Mouse (Mus musculus) heart, embryonic 15.5 days (tissue): ENCODE data around the gene Tmem117. TPM values are rescaled to one million over a fixed set of nuclear protein-coding genes. Genes with fewer than 3 reads are reported as not detected.

Experiments used
- ATAC-seq: fragments of 200-750 bp; cut with Nextera tagmentation; replicated peaks from 2 replicates; pipeline ENCODE4 v1.8.0; 2017; ENCODE audit warnings: low read depth, moderate TSS enrichment; ENCODE audit not compliant: insufficient number of reproducible peaks, insufficient read depth, low FRiP score
- H3K27ac ChIP-seq: fragments of 300-500 bp; sonication (generic); 2 replicates; pipeline ENCODE4 v1.5.1; 2015; ENCODE audit warnings: mild to moderate bottlenecking, inconsistent platforms
- H3K27me3 ChIP-seq: fragments of 300-500 bp; sonication (generic); 2 replicates; pipeline ENCODE4 v1.6.1; 2015; ENCODE audit warnings: inconsistent platforms
- H3K36me3 ChIP-seq: fragments of 300-500 bp; sonication (generic); 2 replicates; pipeline ENCODE4 v1.6.1; 2015; ENCODE audit warnings: mild to moderate bottlenecking, inconsistent platforms
- H3K4me1 ChIP-seq: fragments of 300-500 bp; sonication (generic); replicated peaks from 2 replicates; pipeline ENCODE4 v1.6.1; 2015; ENCODE audit warnings: inconsistent platforms
- H3K4me2 ChIP-seq: fragments of 300-500 bp; sonication (generic); 2 replicates; pipeline ENCODE4 v1.6.1; 2015; ENCODE audit warnings: inconsistent platforms, mild to moderate bottlenecking, moderate library complexity
- H3K4me3 ChIP-seq: fragments of 300-500 bp; sonication (generic); 2 replicates; pipeline ENCODE4 v1.5.1; 2015; ENCODE audit warnings: mild to moderate bottlenecking, inconsistent platforms
- H3K9ac ChIP-seq: fragments of 300-500 bp; sonication (generic); 2 replicates; pipeline ENCODE4 v1.6.1; 2015; ENCODE audit warnings: mild to moderate bottlenecking, inconsistent platforms
- H3K9me3 ChIP-seq: fragments of 300-500 bp; sonication (generic); replicated peaks from 2 replicates; pipeline ENCODE4 v1.6.1; 2016; ENCODE audit warnings: inconsistent platforms
- WGBS: fragments of 180-500 bp; shearing (Covaris S2); methylation state at CpG from one replicate; pipeline ENCODE4 v1.1.7; 2015; ENCODE audit warnings: mixed read lengths; 5-methylcytosine and 5-hydroxymethylcytosine counted together
- polyA plus RNA-seq: library from polyadenylated mRNA; unstranded; fragments of >200 nt; fragmentation: Nextera tagmentation; extraction: Ambion mirVana; gene quantifications from 2 replicates; pipeline ENCODE4 v1.2.1, GENCODE M21; 2015

The Tmem117 gene
- polyA plus RNA-seq, 1 experiment from 2014 or later = 2.0 TPM

DNA sequence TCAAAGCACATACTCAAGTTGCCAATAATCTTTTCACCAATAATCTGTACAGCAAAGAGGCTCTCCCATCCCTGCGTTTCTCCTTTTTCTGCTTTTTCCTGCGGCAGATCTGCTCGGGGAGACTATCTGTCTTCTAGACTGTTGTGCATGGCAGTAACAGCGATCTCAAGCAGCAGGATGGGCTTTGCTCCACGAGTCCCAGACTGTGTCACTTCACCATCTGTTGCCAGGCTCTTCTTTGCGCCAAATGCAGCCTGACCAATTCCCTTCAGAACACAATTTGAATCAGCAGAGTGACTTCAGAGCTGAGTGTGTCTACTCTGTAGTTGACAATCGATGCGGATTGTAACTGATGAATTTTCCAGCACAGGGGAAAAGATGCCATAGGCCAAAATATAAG, 415.0 kb downstream of the Tmem117 start:
- no peak for ATAC-seq
- WGBS = 78% methylated on average over 8 of the region's 8 CpGs

DNA sequence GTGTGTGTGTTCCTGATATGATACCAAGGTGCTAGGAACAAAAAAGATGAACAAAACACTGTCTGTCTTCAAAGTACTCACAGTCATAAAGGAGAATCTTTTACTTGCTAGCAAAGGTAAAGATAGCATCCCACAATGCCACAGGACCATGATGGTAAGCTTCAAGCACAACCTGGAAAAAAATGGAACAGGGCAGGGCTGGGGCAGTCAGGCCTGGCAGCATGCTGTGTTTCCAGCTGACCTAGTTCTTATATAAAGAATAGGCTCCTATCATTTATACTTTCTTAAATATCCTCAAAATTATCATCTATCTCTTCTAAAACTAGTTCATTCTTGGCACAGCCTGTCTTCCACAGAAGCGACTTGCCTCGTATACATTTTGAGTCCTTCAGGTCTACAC, 418.5 kb downstream of the Tmem117 start:
- 86% methylated on average over 2 of the region's 2 CpGs for WGBS
- H3K36me3 ChIP-seq = no peaks in the 10 kb centered on the region
- H3K4me3 ChIP-seq = no peak overlapping the region
- H3K27me3 ChIP-seq = no peaks in the 10 kb centered on the region
- H3K4me1 ChIP-seq = no peaks in the 10 kb centered on the region
- H3K9me3 ChIP-seq = no peaks in the 10 kb centered on the region
- ATAC-seq = no peak
- H3K27ac ChIP-seq = no peak overlapping the region
- no peak overlapping the region for H3K9ac ChIP-seq
- H3K4me2 ChIP-seq = no peak overlapping the region

More for the DNA sequence above, 415.0 kb downstream of the Tmem117 start:
- Histone ChIP-seq H3K9me3 (no peaks in the 10 kb centered on the region), H3K27ac (no peak overlapping the region), H3K36me3 (no peaks in the 10 kb centered on the region), H3K4me1 (no peaks in the 10 kb centered on the region), H3K27me3 (no peaks in the 10 kb centered on the region), H3K4me3 (no peak overlapping the region), H3K9ac (no peak overlapping the region), H3K4me2 (no peak overlapping the region)

DNA sequence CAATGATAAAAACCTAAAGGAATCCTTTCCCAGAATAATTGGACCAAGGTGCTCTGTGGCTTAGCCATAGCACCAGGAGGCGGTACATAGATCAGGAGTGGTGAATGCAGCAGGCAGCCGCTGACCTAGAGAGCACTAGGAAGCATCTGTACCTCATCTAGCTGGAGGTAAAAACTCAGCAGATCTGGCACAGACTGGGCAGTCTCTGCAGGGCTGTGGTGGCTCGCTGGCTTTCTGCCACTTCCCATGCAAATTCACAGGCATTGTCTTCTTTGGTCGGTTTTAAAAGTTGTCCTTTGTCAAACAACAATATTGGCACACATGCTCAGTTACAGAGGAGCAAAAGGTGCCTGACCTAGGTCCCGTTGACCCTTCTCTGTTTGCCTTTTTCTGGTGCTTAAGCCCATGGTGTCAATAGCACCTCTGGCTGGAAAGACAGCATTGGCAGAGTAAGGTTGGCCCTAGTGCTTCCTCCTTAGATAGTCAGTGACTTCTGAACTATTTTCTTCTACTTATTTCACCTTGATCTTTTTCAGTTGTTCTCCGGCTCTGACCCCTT, 420.2 kb downstream of the Tmem117 start:
- 72% methylated on average over 6 of the region's 6 CpGs for WGBS
- no peak overlapping the region for H3K4me3 ChIP-seq
- H3K9me3 ChIP-seq = no peaks in the 10 kb centered on the region
- no peak overlapping the region for H3K9ac ChIP-seq
- no peak overlapping the region for H3K27ac ChIP-seq
- H3K4me1 ChIP-seq = no peaks in the 10 kb centered on the region
- no peak for ATAC-seq
- H3K36me3 ChIP-seq = no peaks in the 10 kb centered on the region
- no peaks in the 10 kb centered on the region for H3K27me3 ChIP-seq
- H3K4me2 ChIP-seq = no peak overlapping the region

DNA sequence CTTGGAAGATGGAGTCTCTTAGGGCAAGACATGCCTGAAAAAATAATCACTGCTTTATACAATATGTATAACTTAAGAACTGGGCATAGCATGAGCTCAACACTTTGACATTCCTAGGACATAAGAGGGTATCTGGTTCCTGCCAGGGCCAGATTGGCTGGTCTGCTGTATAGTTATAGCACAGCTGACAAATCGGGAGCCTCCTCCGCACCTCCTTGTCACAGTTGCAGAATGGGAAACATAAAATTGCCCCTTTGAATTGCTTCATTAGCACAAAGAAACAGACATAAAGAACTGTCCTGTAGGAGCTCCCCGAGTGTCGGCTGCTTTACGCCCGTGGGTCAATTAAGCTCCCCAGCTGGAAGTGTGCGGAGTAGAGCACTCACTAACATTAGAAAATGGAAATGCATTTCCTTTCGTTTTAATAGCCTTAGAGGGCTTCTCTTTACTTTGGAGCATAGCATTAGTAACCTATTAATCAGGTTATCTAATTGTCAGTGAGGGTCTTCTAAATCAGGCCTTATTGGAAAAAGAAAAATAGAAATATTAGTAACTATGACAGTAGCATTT, 426.1 kb downstream of the Tmem117 start:
- 76% methylated on average over 8 of the region's 8 CpGs for WGBS
- Histone ChIP-seq H3K9me3 (no peaks in the 10 kb centered on the region), H3K4me3 (no peak overlapping the region), H3K4me1 (no peaks in the 10 kb centered on the region), H3K36me3 (no peaks in the 10 kb centered on the region), H3K27ac (no peak overlapping the region), H3K9ac (no peak overlapping the region), H3K27me3 (no peaks in the 10 kb centered on the region), H3K4me2 (no peak overlapping the region)
- ATAC-seq = no peak

DNA sequence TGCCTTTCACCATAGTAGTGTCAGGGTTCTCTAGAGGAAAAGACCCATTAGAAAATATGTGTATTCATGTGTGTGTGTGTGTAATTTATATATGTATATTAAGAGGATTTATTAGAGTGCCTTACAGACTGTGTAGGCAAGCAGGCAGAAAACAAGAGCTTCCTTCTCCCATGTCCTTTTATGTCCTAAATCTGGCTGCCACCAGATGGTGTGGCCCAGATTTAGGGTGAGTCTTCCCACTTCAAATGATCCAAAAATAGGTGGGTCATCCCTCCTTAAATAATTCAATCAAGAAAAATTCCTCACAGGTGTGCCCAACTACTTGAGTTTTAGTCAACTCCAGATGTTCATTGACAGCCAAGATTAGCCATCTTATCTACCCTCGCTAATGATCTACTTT, 439.0 kb downstream of the Tmem117 start:
- Histone ChIP-seq H3K4me2 (no peak overlapping the region), H3K27me3 (no peaks in the 10 kb centered on the region), H3K9me3 (no peaks in the 10 kb centered on the region), H3K36me3 (no peaks in the 10 kb centered on the region), H3K4me3 (no peak overlapping the region), H3K27ac (no peak overlapping the region), H3K9ac (no peak overlapping the region), H3K4me1 (no peaks in the 10 kb centered on the region)
- no peak for ATAC-seq
- 89% methylated on average over 1 of the region's 1 CpGs for WGBS

DNA sequence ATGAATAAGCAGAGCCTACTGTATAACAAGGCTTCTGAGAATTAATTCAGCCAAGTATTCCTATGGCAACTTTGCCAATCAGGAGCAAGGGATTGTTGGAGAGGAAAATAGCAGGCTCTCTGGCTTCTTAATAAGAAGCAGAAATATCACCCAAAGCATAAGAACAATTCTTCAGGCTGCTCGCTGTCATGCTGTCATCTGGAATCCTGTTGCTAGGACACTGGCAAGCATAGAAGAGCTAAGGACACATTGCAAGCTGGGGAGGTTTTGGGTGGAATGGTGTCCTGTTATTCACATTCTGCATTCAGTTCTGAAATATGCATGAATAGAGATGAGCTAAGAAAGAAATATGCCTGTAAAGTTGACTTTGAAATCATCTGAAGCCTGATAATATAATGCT, 439.8 kb downstream of the Tmem117 start:
- no peak overlapping the region for H3K4me2 ChIP-seq
- 71% methylated on average over 1 of the region's 1 CpGs for WGBS
- H3K9me3 ChIP-seq = no peaks in the 10 kb centered on the region
- no peaks in the 10 kb centered on the region for H3K36me3 ChIP-seq
- H3K4me1 ChIP-seq = no peaks in the 10 kb centered on the region
- no peak overlapping the region for H3K4me3 ChIP-seq
- no peak overlapping the region for H3K9ac ChIP-seq
- no peak overlapping the region for H3K27ac ChIP-seq
- ATAC-seq = no peak
- no peaks in the 10 kb centered on the region for H3K27me3 ChIP-seq

DNA sequence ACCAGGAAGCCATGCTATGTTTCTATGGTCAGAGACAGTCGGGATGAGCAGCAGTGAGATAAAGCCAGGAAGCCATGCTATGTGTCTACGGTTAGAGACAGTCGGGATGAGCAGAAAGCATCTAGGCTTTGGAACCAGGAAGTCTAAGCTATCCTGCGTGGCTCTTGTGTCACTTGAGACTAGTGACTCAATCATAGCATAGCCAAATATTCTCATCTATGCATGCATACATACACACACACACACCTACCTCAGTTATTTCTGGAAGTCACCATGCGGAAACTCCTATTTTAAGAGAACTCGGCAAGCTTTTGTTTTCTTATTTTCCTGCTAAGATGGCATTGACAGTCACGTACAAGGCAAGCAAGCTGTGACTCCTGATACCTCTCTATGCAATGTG, 441.8 kb downstream of the Tmem117 start:
- H3K27ac ChIP-seq = no peak overlapping the region
- no peaks in the 10 kb centered on the region for H3K9me3 ChIP-seq
- ATAC-seq = no peak
- no peak overlapping the region for H3K4me3 ChIP-seq
- H3K9ac ChIP-seq = no peak overlapping the region
- no peak overlapping the region for H3K4me2 ChIP-seq
- 76% methylated on average over 7 of the region's 7 CpGs for WGBS
- no peaks in the 10 kb centered on the region for H3K36me3 ChIP-seq
- H3K27me3 ChIP-seq = no peaks in the 10 kb centered on the region
- no peaks in the 10 kb centered on the region for H3K4me1 ChIP-seq

DNA sequence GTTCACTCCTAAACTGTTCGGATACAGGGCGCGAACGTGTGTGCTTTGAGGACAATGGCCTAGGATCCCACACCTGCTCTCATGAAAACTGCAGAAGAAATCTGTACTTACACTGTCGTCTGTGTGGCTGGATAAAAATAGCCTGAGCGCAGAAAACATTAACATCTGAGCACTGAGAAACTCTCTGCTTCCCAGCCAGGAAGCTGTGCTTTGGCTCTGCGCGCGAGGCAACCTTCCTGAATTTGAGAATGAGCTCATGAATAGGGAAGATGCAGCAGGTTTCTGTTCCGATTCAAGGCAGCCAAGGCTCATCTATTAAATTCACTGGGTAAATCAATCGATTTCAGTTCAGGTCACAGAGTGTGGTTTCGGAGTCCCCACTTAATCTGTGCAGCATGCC, 446.3 kb downstream of the Tmem117 start:
- H3K9ac ChIP-seq = no peak overlapping the region
- H3K27ac ChIP-seq = no peak overlapping the region
- no peak for ATAC-seq
- no peak overlapping the region for H3K4me3 ChIP-seq
- no peaks in the 10 kb centered on the region for H3K9me3 ChIP-seq
- H3K27me3 ChIP-seq = no peaks in the 10 kb centered on the region
- WGBS = 80% methylated on average over 12 of the region's 12 CpGs
- H3K36me3 ChIP-seq = no peaks in the 10 kb centered on the region
- no peak overlapping the region for H3K4me2 ChIP-seq
- no peaks in the 10 kb centered on the region for H3K4me1 ChIP-seq

DNA sequence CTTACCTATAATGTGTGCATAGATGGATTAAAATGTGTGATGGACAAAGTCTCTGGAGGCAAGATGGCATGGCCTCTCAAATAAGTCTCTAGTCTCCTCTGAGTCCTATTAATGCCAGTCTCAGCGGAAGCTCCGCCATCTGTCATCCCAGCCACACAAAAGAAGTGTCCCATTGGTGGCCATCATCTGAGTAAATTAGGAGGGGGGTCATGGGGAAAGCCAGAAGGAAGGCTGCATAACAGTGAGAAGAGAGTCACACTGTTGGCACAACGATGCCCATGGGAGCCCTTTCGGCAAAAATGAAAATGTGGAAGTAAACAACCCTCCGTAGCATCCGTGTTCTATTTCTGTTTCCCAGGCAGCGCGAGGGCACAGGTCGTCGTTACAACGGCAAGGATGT, 452.6 kb downstream of the Tmem117 start:
- Histone ChIP-seq H3K4me1 (no peaks in the 10 kb centered on the region), H3K9ac (no peak overlapping the region), H3K4me3 (no peak overlapping the region), H3K4me2 (no peak overlapping the region), H3K9me3 (no peaks in the 10 kb centered on the region), H3K36me3 (no peaks in the 10 kb centered on the region), H3K27ac (no peak overlapping the region), H3K27me3 (no peaks in the 10 kb centered on the region)
- no peak for ATAC-seq
- 83% methylated on average over 11 of the region's 11 CpGs for WGBS

DNA sequence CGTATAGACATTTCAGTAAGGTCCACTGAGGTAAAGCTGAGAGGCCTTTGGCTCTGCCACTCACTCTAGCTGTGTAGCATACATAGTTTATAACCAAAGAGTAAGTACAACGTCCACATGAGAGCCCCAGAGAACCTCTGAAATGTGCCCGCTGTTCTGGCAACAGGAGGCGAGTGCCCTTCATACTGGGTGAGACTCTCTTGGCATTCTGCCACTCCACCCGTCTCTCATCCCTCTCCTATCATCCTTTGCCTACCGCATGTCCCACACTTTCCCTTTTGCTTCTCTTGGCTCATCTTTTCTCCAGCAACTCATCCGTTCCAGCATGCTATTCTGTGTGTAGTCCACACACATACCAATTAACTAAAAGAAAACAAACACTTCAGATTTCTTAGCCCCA, 456.9 kb downstream of the Tmem117 start:
- Histone ChIP-seq H3K4me2 (no peak overlapping the region), H3K36me3 (no peaks in the 10 kb centered on the region), H3K4me1 (no peaks in the 10 kb centered on the region), H3K27me3 (no peaks in the 10 kb centered on the region), H3K9me3 (no peaks in the 10 kb centered on the region), H3K4me3 (no peak overlapping the region), H3K9ac (no peak overlapping the region), H3K27ac (no peak overlapping the region)
- ATAC-seq = no peak
- WGBS = 65% methylated on average over 7 of the region's 7 CpGs

DNA sequence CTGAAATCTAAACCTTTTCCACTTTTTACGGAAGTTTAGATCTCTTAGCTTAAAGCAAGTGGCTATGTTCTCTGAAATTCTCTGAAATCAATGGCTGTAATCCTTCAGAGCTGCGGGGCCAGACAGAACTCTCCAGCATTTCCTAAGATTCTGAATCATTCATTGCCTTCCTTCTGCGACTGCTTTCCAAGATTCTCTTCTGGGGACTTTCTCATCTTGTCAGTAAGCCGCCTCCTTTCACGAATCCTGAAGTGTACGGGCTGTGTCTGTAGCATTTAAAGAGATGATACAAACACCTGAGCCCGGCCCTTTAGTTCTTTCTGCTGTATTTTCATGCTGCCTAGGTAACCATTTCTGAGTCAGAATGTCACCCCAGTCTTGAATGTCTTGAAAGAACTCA, 471.1 kb downstream of the Tmem117 start:
- Histone ChIP-seq H3K9me3 (no peaks in the 10 kb centered on the region), H3K9ac (no peak overlapping the region), H3K27ac (no peak overlapping the region), H3K4me1 (no peaks in the 10 kb centered on the region), H3K4me3 (no peak overlapping the region), H3K27me3 (no peaks in the 10 kb centered on the region), H3K4me2 (no peak overlapping the region), H3K36me3 (no peaks in the 10 kb centered on the region)
- ATAC-seq = no peak
- WGBS = 81% methylated on average over 7 of the region's 7 CpGs

DNA sequence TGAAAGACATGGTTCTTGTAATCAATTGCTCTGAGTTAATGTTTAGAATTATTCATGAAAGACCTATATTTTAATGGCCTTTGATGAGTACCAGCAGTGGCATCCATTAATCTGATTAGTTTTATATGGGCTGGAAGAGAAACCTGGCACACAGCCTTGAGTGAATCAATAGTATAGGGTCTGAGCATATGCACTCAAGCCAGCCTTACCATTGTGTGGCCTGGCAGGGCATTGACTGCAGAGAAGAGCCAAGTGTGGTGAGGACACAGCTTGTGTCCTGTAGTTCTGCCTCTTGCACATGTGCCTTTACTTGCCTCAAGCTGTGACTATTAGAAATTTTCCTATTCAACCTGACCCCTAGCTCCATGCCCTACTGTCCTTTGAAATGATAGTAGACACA, 472.5 kb downstream of the Tmem117 start:
- Histone ChIP-seq H3K36me3 (no peaks in the 10 kb centered on the region), H3K9me3 (no peaks in the 10 kb centered on the region), H3K4me2 (no peak overlapping the region), H3K27me3 (no peaks in the 10 kb centered on the region), H3K9ac (no peak overlapping the region), H3K27ac (no peak overlapping the region), H3K4me3 (no peak overlapping the region), H3K4me1 (no peaks in the 10 kb centered on the region)
- ATAC-seq = no peak
